Mouse (Mus musculus) heart, postnatal 10 days (tissue): ENCODE data around the gene Adap1. TPM values are rescaled to one million over a fixed set of nuclear protein-coding genes. Genes with fewer than 3 reads are reported as not detected.
A peak's percentile ranks its signal among the peaks of the same experiment; 100 is the strongest.

Experiments
- DNase-seq, 2 experiments: peaks; one replicate each; pipeline ENCODE4 v3.0.0; 2021
- intact Hi-C: fragments of 180-260 bp; cut with DNase I; formaldehyde crosslinking; loops from one replicate; pipeline ENCODE4 v1.15.1; 2025
- total RNA-seq, 2 experiments: library from RNA; stranded (reverse); gene quantifications; 2 replicates each; pipeline ENCODE4 v1.2.3; 2021

The Adap1 gene
- total RNA-seq, 2 experiments from 2014 or later, result 1.6 to 1.8 TPM

GRCm38 (mm10) chr5:139290467-139291259, 34.8 kb downstream of the Adap1 start:
- intact Hi-C loops, result no loop called here
- DNase-seq, result no peak

DNA sequence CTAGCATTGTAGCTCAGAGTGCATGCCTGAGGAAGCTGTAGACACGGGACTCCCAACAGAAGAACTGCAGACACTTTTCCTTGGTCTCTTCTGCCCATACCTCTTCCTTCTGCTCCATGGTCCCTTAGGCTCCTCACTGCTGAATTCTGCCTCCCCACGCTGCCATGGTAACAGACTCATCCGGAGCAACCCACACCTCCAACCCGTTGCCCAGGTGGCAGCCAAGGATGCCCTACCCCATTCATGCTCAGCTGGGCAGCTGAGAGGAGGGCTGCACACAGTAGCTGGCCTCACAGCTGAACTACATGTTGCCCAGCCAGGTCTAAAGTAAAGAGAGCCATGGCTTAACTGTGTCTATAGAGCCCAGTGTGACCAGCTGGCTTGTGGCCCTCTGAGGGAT, 36.8 kb downstream of the Adap1 start:
- intact Hi-C loops, result no loop called here

GRCm38 (mm10) chr5:139287787-139288186, 37.6 kb downstream of the Adap1 start:
- intact Hi-C loops, result no loop called here
- DNase-seq, result no peak

More for the DNA sequence above, 36.8 kb downstream of the Adap1 start:
- DNase-seq, result no peak

DNA sequence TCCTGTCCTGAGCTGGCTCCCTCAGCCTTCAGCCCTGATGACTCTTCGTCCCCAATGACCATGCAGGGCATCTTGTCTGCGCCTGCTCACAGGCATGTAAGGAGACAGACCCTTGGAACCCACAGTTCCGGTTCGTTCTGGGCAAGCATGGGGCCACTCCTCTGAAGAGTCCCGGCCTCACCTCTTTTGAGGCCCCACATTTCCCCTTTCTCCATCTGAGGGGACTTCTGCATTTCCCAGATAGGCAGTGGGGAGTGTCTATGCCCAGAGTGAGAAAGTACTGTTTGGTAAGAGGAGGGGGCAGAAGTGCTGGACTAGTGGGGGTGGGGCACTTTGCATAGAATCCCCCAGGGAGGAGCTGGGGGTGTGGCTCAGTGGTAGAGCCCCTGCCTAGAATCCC, 38.3 kb downstream of the Adap1 start:
- peak in 1 of 2 experiments; percentile 19 for DNase-seq
- intact Hi-C loops, result no loop called here

GRCm38 (mm10) chr5:139286142-139286941, 39.1 kb downstream of the Adap1 start:
- intact Hi-C loops, result no loop called here
- DNase-seq, result no peak

DNA sequence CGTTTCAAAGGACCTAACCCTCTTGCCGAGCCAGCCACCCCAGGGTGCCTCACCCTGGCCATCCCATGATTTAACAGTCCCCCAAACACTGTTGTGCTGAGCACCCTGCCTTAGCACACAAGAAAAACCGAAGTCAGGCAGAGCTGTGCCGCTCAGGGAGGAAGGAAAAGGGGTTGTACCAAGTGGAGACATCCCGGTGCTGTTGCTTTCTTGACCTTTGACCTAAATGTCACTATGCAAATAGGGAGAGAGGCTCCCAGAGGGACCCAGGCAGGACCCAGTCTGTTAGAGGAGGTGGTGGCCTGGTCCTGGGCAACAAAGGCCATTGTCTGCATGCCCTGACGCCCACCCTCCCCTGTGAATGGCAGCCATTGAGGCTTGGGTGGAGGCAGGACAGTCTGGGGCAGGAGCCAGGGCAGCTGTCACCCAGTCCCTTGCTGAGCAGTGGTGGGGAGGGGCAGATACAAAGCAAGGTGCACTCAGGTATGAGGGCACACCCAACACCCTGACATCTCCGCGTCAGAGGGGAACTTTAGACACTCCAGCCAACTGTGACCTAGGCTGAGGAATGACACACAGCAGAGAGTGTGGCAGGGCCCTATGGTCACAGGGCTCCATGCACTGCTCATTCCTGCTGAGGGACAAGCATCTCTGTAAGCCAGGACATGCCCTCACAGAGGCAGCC, 39.9 kb downstream of the Adap1 start:
- DNase-seq, result no peak
- intact Hi-C loops, result no loop called here

DNA sequence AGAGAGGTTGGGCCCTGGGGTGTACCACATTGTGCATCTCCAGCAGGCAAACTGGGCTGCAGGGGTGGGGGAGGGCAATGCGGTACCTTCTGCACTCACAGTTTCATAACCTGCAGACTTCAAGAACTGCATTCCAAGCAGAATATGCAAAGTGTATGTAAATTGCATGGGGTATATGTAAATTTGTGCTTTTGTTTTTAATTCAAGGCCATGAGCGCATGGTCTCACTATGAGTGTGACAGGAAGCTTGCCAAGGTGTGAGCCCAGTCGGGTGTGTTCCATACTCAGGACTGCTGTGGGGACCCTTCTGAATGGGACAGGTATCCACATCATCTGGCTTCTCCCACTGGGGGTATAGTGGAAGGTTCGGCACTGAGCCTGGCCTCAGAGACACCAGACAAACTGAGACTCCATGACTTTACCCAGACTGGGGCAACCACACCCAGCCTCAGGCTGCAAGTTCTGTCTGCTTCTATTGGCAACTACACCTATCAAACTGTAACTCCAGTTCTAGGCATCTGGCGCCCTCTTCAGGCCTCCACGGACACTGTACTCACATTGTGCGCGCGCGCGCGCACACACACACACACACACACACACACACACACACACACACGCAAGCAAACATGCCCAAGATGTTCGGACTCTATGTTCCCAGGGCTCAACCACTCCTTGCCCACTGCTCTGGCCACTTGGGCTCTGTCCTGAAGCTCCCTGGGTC, 41.8 kb downstream of the Adap1 start:
- no peak for DNase-seq
- intact Hi-C loops, result loop anchor here (2.0 to 5.0 kb wide), 2 partner anchors 71 to 219 kb away; no protein-coding TSS in a partner anchor

DNA sequence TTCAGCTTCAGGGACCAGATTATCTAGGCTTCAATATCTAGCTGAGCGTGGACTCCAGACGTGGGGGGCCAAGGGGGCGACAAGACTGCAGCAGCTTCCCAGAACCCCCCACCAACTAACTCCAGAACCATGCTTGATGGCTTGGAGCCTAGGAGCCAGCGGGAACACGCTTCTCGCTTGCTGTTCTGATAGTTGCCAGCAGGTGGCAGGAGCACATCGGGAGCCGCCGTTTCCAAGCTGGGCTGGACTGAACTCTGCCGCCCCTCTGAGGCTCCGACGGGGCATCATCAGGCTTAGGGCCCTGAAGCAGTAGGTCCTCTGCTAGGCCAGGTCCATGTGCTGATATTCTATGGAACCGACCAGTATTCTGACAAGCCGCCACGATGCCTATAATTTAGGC, 43.2 kb downstream of the Adap1 start:
- intact Hi-C loops, result loop anchor here (1.0 to 5.0 kb wide), 3 partner anchors 44 to 220 kb away; no protein-coding TSS in a partner anchor
- peak; percentile 89 to 93 for DNase-seq

DNA sequence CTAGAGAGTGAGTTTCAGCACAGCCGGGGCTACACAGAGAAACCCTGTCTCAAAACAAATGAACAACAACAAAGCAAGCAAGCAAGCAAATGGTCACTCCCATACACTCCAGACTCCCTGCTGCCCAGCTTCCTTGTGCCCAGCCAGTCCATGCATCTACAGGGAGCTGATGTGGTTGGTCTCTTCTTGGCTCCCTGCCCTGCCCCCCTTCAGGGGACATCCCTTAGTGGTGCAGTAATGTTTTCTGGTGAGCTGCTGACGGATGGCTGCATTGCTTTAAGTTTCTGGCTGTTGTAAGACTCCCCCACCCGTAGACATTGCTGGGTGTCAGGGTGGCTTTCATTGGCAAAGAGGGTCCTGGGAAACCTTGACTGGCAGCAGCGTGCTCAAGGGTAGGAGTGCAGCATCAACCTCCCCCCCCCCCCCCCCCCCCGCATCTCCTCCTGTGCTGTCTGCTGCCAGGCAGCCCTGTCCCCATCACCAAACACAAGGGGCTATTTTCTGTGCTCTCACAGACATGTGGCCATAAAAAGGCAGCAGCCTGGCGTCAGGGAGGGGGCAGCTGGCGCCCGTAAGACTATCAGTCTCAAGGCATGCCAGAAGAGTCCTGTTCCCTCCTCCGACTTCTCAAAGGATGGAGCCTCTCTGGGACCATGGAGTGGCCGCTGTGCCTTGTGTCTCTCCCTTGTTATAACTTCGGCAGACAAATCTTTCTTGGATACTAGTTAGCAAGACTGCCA, 43.9 kb downstream of the Adap1 start:
- intact Hi-C loops, result loop anchor here (1.0 to 5.0 kb wide), 3 partner anchors 45 to 221 kb away; no protein-coding TSS in a partner anchor
- no peak for DNase-seq

- no peak for DNase-seq
- intact Hi-C loops, result no loop called here
These were observed 48.1 kb downstream of the Adap1 start for GRCm38 (mm10) chr5:139277287-139277686.

DNA sequence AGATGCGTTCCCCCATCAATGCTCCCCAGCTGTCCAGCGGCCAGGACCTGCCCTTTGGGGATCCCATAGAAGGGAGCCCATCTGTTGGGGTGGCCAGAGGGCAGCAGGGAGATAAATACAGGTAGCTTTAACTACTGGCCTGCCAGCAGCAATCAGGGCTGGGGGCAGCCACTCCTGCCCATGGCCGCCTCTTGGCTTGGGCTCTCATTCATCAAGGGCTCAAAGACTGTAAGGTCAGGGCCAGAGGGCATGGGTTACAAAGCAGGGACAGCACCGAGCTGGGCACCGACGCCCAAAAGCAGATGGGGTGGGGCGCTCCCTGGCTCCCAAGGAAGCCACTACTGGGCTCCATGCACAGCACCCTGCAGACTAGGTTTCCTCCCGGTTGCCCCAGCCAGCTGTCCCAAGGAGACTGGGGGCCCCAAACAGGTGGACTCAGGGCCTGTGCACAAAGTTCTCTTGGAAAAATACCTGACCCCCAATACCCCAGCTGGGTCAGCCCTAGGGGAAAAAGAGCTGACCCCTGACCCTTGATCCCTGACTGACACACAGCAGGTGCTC, 53.3 kb downstream of the Adap1 start:
- intact Hi-C loops, result no loop called here
- DNase-seq, result no peak

DNA sequence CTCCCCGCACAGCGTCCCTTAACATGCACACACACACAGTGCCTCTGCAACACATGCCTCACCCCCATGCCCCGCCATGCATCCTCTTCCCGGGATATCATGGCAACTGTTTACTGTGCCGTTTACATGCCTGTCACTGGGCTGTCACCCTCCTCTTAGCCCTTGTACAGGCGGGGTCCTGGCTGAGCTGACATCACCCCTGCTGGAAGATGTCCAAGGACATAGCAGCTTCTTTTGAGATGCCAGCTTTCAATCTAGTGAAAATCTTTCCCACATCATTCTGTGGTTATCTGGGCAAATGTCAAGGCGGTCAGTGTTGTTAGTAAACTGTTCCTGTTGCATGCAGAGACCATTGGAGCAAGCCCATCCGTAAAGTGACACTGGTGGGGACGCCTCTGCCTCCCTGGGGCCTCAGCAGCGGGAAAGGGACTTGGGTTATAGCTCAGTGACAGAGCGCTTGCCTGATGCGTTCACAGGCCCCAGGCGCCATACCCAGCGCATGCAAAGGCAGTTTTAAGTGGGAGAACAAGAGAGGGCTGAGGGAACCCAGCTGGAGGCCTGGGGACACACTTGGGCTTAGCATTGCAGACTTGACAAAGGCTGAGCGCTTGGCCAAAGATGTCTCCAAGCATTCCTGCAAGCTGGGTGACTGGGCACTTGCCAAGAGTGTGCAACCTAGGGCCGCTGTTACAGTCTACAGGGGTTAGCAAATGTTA, 54.5 kb downstream of the Adap1 start:
- intact Hi-C loops, result no loop called here
- peak; percentile 37 to 51 for DNase-seq

DNA sequence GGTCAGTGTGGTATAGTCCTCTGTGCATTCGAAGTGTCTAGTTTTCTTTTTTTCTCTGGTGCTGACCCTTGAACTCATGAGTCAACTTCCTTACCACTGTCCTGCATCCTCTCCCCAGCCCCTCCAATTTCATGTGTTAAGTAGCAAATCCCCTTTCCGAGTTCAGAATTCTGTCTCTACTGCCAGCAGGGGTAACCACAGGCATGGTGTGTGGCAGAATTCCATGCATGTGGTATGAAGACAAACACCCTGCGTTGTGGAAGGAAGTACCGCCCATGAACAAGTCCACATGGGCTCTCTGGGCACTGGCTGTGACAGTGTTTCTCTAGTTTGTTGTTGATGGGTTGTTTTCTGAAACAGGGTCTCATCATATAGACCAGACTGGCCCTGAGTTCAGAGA, 57.8 kb downstream of the Adap1 start:
- intact Hi-C loops, result no loop called here
- DNase-seq, result no peak

DNA sequence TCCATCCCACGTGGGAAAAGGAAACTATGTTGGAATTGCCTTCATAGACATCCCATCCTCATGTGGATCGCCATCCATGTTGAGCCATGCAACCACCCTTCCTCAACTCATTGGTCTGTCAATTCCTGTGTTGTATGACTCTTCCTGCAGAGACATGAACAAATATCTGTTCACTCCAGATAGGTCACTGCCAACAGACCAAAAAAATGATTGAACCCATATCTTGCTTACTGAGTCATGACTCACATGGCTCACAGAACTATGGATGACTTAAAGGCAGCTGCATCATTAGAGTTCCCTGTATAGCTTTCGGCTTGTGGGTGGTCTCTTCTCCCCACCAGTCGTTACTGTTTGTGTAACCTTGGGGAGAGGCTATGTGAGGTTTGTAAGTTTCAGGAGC, 64.0 kb downstream of the Adap1 start:
- no peak for DNase-seq
- intact Hi-C loops, result no loop called here

GRCm38 (mm10) chr5:139259853-139260252, 65.6 kb downstream of the Adap1 start:
- DNase-seq, result peak; percentile 37 to 41
- intact Hi-C loops, result no loop called here

DNA sequence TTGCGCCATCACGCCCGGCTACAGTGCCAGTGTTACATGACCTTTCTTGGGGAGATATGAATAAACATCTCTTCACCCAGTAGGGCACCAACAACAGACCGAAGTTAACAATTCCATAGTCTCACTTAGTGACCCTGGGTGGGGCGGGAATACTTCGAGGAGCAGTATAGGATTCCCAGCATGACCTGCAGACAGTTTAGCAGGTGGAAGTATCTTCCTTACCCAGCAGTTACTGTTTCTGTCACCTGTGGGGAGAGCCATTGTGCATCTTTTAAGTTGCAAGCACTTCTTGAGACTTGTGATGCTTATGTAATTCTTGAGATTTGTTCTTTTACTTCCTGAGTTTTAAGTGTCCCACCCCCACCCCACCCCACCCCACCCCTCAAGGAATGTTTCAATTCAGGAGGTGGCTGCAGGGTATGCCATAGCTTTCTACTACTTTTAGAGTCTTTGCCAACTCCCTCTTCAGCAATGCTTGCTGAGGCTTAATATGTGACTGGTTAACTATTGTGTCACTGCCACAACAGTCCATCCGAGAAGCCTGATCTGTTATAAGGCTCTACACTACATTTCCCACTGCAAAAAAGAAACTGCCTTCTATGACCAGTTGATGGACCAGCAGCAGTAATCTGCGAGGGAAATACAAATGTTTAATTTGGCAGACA, 66.9 kb downstream of the Adap1 start:
- no peak for DNase-seq
- intact Hi-C loops, result no loop called here

DNA sequence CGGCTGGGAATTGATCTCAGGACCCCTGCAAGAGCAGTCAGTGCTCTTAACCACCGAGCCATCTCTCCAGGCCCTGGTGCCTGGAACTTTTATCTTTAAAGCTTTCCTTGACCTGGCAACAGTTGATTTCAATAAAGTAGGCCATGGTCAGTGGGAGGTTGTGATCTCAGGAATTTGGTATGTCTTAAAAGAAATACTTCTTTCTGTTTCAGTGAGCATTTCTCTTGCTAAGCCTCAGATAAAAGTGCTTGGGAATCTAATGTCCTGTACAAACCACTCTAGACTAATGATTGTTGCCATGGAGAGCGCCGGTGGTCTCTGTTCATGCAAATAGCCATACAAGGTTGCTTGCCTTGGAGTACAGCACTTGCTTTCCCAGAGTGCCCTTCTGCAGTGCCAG, 67.6 kb downstream of the Adap1 start:
- intact Hi-C loops, result no loop called here
- no peak for DNase-seq

DNA sequence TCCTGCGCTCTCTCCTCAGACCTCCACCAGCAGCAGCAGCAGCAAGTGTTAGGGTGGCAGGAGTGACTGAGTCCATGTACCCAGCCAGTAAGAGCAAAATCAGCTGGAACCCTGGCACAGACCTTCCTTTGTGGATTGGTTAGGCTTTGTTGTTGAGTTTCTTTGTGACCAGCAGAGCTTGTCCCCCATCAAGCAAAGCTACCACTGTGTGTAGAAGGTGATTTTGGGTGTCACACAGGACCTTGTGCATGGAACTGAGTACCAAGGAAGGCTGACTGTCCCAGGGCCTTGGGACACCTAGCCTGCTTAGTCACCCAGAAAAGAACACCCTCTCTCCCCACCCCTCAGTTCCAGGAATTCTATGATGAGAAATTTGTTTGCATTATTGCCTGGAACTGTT, 68.2 kb downstream of the Adap1 start:
- intact Hi-C loops, result no loop called here
- DNase-seq, result no peak
